Comparison of ENCODE assay signal across 8 mouse cellular contexts in genomic region chr8:57512141-57513056, GRCm38 (mm10). TPM values are rescaled to one million over a fixed set of nuclear protein-coding genes. Genes with fewer than 3 reads are reported as not detected.
DNase-seq lines count a peak whose midpoint lies in the region; ATAC-seq and TF ChIP-seq lines count a peak whose summit lies in the region.

No protein-coding gene starts in this region.

- H3K4me2 ChIP-seq in hindbrain, embryonic 11.5 days (replicated peaks; ENCODE audit: low read depth, low read length), result peak overlapping the region; percentile 61
- H3K4me2 ChIP-seq in neural tube, embryonic 14.5 days (ENCODE audit: low read depth, low read length), result peak overlapping the region; percentile 63

- ATAC-seq in hindbrain, embryonic 11.5 days (ENCODE audit: low FRiP score), result peak; percentile 67
- ATAC-seq in neural tube, embryonic 14.5 days (ENCODE audit: low read depth), result peak; percentile 74
- ATAC-seq in erythroid progenitor cell, adult 5-6 weeks (replicated peaks; ENCODE audit: low FRiP score, poor library complexity, severe bottlenecking), result no peak

- peaks cover under 1 to 7% of the 10 kb centered on the region in 2 experiments; a peak in 2 of 4 replicates for H3K4me1 ChIP-seq in ES-E14 (ENCODE audit: control insufficient read depth in 2 of 2, insufficient read depth in 2 of 2, low read length in 2 of 2, poor library complexity in 1 of 2)
- no peaks in the 10 kb centered on the region for H3K4me1 ChIP-seq in hindbrain, embryonic 11.5 days (replicated peaks; ENCODE audit: control insufficient read depth, insufficient read depth, low read length)
- no peaks in the 10 kb centered on the region for H3K4me1 ChIP-seq in neural tube, embryonic 14.5 days (ENCODE audit: control insufficient read depth, insufficient read depth, low read length)

- peaks cover 18% of the 10 kb centered on the region for H3K36me3 ChIP-seq in ES-E14 (ENCODE audit: control insufficient read depth, insufficient read depth, low read length, poor library complexity, severe bottlenecking)
- H3K36me3 ChIP-seq in hindbrain, embryonic 11.5 days (ENCODE audit: control insufficient read depth, insufficient read depth, low read length), result no peaks in the 10 kb centered on the region
- no peaks in the 10 kb centered on the region for H3K36me3 ChIP-seq in neural tube, embryonic 14.5 days (ENCODE audit: control insufficient read depth, insufficient read depth, low read length)

- peak overlapping the region; percentile 98 for H3K27ac ChIP-seq in ES-E14 (ENCODE audit: insufficient read depth, low read depth, low read length, poor library complexity, severe bottlenecking)
- peak overlapping the region; percentile 99 for H3K27ac ChIP-seq in hindbrain, embryonic 11.5 days (ENCODE audit: low read depth, low read length)
- peak overlapping the region; percentile 93 for H3K27ac ChIP-seq in neural tube, embryonic 14.5 days (ENCODE audit: low read depth, low read length)

- in situ Hi-C loops in ES-E14 (cut with MboI; ENCODE audit: low sequenced_read_pairs in 2 of 2, unreplicated experiment in 2 of 2), result no loop called here

- no peaks in the 10 kb centered on the region for H3K27me3 ChIP-seq in hindbrain, embryonic 11.5 days (ENCODE audit: control insufficient read depth, insufficient read depth, low read length)
- H3K27me3 ChIP-seq in neural tube, embryonic 14.5 days (ENCODE audit: control insufficient read depth, insufficient read depth, low read length), result no peaks in the 10 kb centered on the region; the same call in 1 of the 2 replicates

- H3K9ac ChIP-seq in ES-E14 (ENCODE audit: insufficient read depth, low read depth, low read length, poor library complexity, severe bottlenecking), result peak overlapping the region; percentile 99
- H3K9ac ChIP-seq in hindbrain, embryonic 11.5 days (ENCODE audit: low read depth, low read length), result peak overlapping the region; percentile 99
- H3K9ac ChIP-seq in neural tube, embryonic 14.5 days (replicated peaks; ENCODE audit: low read depth, low read length), result peak overlapping the region; percentile 78

- 2% methylated on average over 45 of the region's 96 CpGs for WGBS in hindbrain, embryonic 11.5 days
- under 1% methylated on average over 75 of the region's 96 CpGs for WGBS in neural tube, embryonic 14.5 days

- peak overlapping the region; percentile 84 to 94 for H3K4me3 ChIP-seq in ES-E14 (ENCODE audit: insufficient read depth in 1 of 2, low read depth in 1 of 2, low read length in 2 of 2, poor library complexity in 1 of 2, severe bottlenecking in 1 of 2)
- peak overlapping the region; percentile 86 for H3K4me3 ChIP-seq in hindbrain, embryonic 11.5 days (ENCODE audit: low read depth, low read length)
- H3K4me3 ChIP-seq in neural tube, embryonic 14.5 days (ENCODE audit: low read depth, low read length), result peak overlapping the region; percentile 65

- H3K9me3 ChIP-seq in ES-E14 (ENCODE audit: control insufficient read depth, insufficient read depth, low read depth, low read length), result no peaks in the 10 kb centered on the region
- no peaks in the 10 kb centered on the region for H3K9me3 ChIP-seq in hindbrain, embryonic 11.5 days (ENCODE audit: control insufficient read depth, low read length)
- H3K9me3 ChIP-seq in neural tube, embryonic 14.5 days (ENCODE audit: control insufficient read depth, low read length), result no peaks in the 10 kb centered on the region

- intact Hi-C loops in gastrocnemius, postnatal 14 days (cut with DNase I; ENCODE audit: low total_unique reads), result no loop called here
- intact Hi-C loops in gastrocnemius, postnatal 36 days (cut with DNase I), result loop anchor here (5.0 kb wide), 1 partner anchor 85 kb away; no protein-coding TSS in a partner anchor

- DNase-seq in gastrocnemius, postnatal 14 days, result peak; percentile 42
- DNase-seq in gastrocnemius, postnatal 36 days, result no peak
- no peak for DNase-seq in ES-E14 (ENCODE audit: low read depth, low spot score)
- peak; percentile 77 for DNase-seq in embryo, embryonic 9.5 days (ENCODE audit: extremely low spot score)
- DNase-seq in hindbrain, embryonic 11.5 days (ENCODE audit: low spot score), result peak; percentile 76
- peak; percentile 76 for DNase-seq in liver

TF ChIP-seq in ES-E14, 5 proteins besides CTCF, POLR2A, EP300 and RAD21:
- no peak for TF ChIP-seq ZNF384 (IDR thresholded peaks at IDR 0.05; ENCODE audit: low read depth, low read length)
- TF ChIP-seq CHD2 (IDR thresholded peaks at IDR 0.05; ENCODE audit: low read depth, low read length), result no peak
- TF ChIP-seq HCFC1 (IDR thresholded peaks at IDR 0.05; ENCODE audit: borderline replicate concordance, insufficient read depth, low read length), result peak; percentile 11; the same call in 1 of the 2 replicates
- TF ChIP-seq ZC3H11A (IDR thresholded peaks at IDR 0.05; ENCODE audit: borderline replicate concordance, low read depth, low read length), result no peak

RNA-seq across cellular contexts. Expression of gene Hmgb2, which starts 0.7 kb away (rescaled TPM):
- 10 to 100 TPM; 19.2 to 21.8 TPM for total RNA-seq in gastrocnemius, postnatal 14 days (2021)
- 1 to 10 TPM; 5.0 to 7.4 TPM for total RNA-seq in gastrocnemius, postnatal 36 days (2021)
- 144 and 190 TPM in 2 replicates for total RNA-seq in ES-E14 (2012; rRNA removed)
- polyA plus RNA-seq in hindbrain, embryonic 11.5 days (2014; fragmentation: Nextera tagmentation; extraction: Ambion mirVana), result 457 and 512 TPM in 2 replicates
- 24.7 and 52.8 TPM in 2 replicates for polyA plus RNA-seq in neural tube, embryonic 14.5 days (2014; fragmentation: Nextera tagmentation; extraction: Ambion mirVana)
- 755 and 757 TPM in 2 replicates for total RNA-seq in erythroid progenitor cell, adult 5-6 weeks (2015; ENCODE audit: low replicate concordance)
- 675 and 1,030 TPM in 2 replicates for total RNA-seq in erythroid progenitor cell, adult 5-6 weeks (2017; ENCODE audit: low replicate concordance)

RNA-seq across cellular contexts. Expression of gene Sap30, which starts 24.7 kb away (rescaled TPM):
- 10 to 100 TPM; 16.7 to 26.8 TPM for total RNA-seq in gastrocnemius, postnatal 14 days (2021)
- total RNA-seq in gastrocnemius, postnatal 36 days (2021), result 10 to 100 TPM; 11.7 to 14.2 TPM
- total RNA-seq in ES-E14 (2012; rRNA removed), result 61.5 and 76.8 TPM in 2 replicates
- polyA plus RNA-seq in hindbrain, embryonic 11.5 days (2014; fragmentation: Nextera tagmentation; extraction: Ambion mirVana), result 109 and 115 TPM in 2 replicates
- polyA plus RNA-seq in neural tube, embryonic 14.5 days (2014; fragmentation: Nextera tagmentation; extraction: Ambion mirVana), result 25.5 and 32.1 TPM in 2 replicates
- total RNA-seq in erythroid progenitor cell, adult 5-6 weeks (2015; ENCODE audit: low replicate concordance), result 19.7 and 29.9 TPM in 2 replicates
- total RNA-seq in erythroid progenitor cell, adult 5-6 weeks (2017; ENCODE audit: low replicate concordance), result 24.9 and 33.8 TPM in 2 replicates

RNA-seq across cellular contexts. Expression of gene Scrg1, which starts 56.7 kb away (rescaled TPM):
- total RNA-seq in gastrocnemius, postnatal 14 days (2021), result not detected
- total RNA-seq in gastrocnemius, postnatal 36 days (2021), result not detected
- not detected in 2 replicates for total RNA-seq in ES-E14 (2012; rRNA removed)
- polyA plus RNA-seq in hindbrain, embryonic 11.5 days (2014; fragmentation: Nextera tagmentation; extraction: Ambion mirVana), result 1.4 and 1.6 TPM in 2 replicates
- polyA plus RNA-seq in neural tube, embryonic 14.5 days (2014; fragmentation: Nextera tagmentation; extraction: Ambion mirVana), result 6.2 and 10.9 TPM in 2 replicates
- not detected in 2 replicates for total RNA-seq in erythroid progenitor cell, adult 5-6 weeks (2015; ENCODE audit: low replicate concordance)
- total RNA-seq in erythroid progenitor cell, adult 5-6 weeks (2017; ENCODE audit: low replicate concordance), result 3.5 TPM in 1 of 2 replicates, not detected in the other

Comparison
In these comparisons a context has a peak if more than half of its experiments do, and no peak if none do; other contexts are left out.
1. DNase-seq: peak in gastrocnemius, postnatal 14 days (single experiment), embryo, embryonic 9.5 days (single experiment), hindbrain, embryonic 11.5 days (single experiment) and liver (single experiment); none in gastrocnemius, postnatal 36 days (0 of 2) and ES-E14 (single experiment).
2. Peak in every context shown above with its lines, with median percentiles within 50 percentile points of each other: H3K27ac ChIP-seq, H3K4me3 ChIP-seq and H3K9ac ChIP-seq.